Mouse (Mus musculus) cerebellum, adult 2 months (tissue): ENCODE data around the gene Cop1. TPM values are rescaled to one million over a fixed set of nuclear protein-coding genes. Genes with fewer than 3 reads are reported as not detected.
A peak's percentile ranks its signal among the peaks of the same experiment; 100 is the strongest.

Experiments used
- DNase-seq, 2 experiments: peaks; one replicate each; pipeline ENCODE4 v3.0.0; 2021
- H3K27ac ChIP-seq: fragments of 200-500 bp; 2 replicates; pipeline ENCODE4 v1.5.1; 2012; ENCODE audit warnings: low read length, control low read depth, inconsistent platforms; ENCODE audit not compliant: insufficient read depth
- H3K27me3 ChIP-seq: fragments of 200-500 bp; 2 replicates; pipeline ENCODE4 v1.6.1; 2012; ENCODE audit warnings: inconsistent platforms, mild to moderate bottlenecking, low read length, moderate library complexity; ENCODE audit not compliant: control insufficient read depth, insufficient read depth
- H3K4me1 ChIP-seq: fragments of 200-500 bp; 2 replicates; pipeline ENCODE4 v1.6.1; 2011; ENCODE audit warnings: low read length; ENCODE audit not compliant: control insufficient read depth, insufficient read depth
- H3K4me3 ChIP-seq: fragments of 200-500 bp; replicated peaks from 2 replicates; pipeline ENCODE3; 2011; ENCODE audit warnings: mild to moderate bottlenecking, low read depth, low read length, control low read depth; ENCODE audit not compliant: insufficient read depth
- CTCF ChIP-seq: fragments of 200-500 bp; IDR thresholded peaks from 2 replicates; pipeline ENCODE4 v1.5.1; 2011; ENCODE audit warnings: low read depth, mild to moderate bottlenecking, control low read depth, low read length, moderate library complexity, borderline replicate concordance; ENCODE audit not compliant: insufficient read depth
- POLR2A ChIP-seq: fragments of 200-500 bp; IDR thresholded peaks from 2 replicates; pipeline ENCODE4 v1.6.1; 2011; ENCODE audit warnings: low read length, control low read depth, borderline replicate concordance; ENCODE audit not compliant: insufficient read depth
- WGBS: fragments of 180-500 bp; shearing (Covaris S2); methylation state at CpG from one replicate; pipeline ENCODE4 v1.1.7; 2018; 5-methylcytosine and 5-hydroxymethylcytosine counted together
- polyA plus RNA-seq: library from polyadenylated mRNA; depleted of rRNA; stranded (reverse); fragments of >200 nt; gene quantifications from 2 replicates; pipeline ENCODE4 v1.2.3, GENCODE M21; 2012

Gene Cop1
- polyA plus RNA-seq, 1 experiment: 85.0 TPM

DNA sequence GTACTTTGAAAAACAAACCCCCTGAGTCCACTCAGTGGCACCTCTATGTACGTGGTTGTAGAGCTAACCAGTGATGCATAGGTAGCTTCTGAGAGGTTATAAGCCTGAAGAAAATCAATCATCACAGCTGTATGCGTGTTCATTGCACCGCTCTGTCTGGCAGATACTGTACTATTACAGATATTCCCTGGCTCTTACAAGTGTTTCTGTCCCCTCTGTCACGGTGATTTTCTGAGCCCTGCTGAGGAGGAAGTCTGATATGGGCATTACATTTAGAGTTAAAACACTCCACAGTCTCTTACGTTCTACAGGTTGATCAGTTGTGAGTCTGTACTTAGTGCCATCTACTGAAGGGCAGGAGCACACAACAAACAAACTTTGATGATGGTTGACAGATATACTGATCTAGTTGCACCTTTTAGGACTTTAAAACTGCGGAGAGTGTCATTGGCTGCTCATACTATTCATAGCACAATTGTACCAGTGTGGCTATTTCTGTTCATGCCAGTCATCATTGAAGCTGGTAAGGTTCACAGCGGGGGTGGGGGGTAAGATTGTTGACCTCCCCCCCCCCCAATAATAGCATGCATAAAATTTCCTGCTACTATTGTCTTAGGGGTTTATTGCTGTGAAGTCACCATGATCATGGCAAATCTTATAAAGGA lies 69.4 kb downstream of the Cop1 start:
- Histone ChIP-seq H3K4me3 (no peak overlapping the region), H3K27ac (no peak overlapping the region), H3K27me3 (no peaks in the 10 kb centered on the region), H3K4me1 (no peaks in the 10 kb centered on the region)
- WGBS: 93% methylated on average over 7 of the region's 7 CpGs
- TF ChIP-seq POLR2A: no peak
- no peak for TF ChIP-seq CTCF
- no peak for DNase-seq

DNA sequence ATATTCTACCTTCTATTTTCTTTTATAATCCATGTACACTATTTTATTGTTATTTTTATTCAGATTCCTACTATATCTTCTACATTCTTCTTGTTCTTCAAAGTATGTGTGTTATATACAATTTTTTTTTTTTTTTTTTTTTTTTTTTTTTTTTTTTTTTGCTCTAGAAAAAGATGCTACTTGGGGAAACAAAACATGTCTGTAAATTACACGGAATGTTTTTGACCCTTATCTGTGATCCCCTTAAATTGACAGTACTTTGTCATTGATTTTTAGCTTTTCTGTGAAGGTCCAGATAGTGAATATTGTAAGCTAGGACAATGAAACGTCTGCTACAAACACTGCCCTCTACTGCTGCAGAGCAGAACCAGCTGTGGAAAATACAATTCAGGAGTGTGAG lies 81.5 kb downstream of the Cop1 start:
- no peaks in the 10 kb centered on the region for H3K4me1 ChIP-seq
- DNase-seq: no peak
- no peak overlapping the region for H3K27ac ChIP-seq
- 73% methylated on average over 2 of the region's 2 CpGs for WGBS
- no peak overlapping the region for H3K4me3 ChIP-seq
- no peak for TF ChIP-seq CTCF
- no peak for TF ChIP-seq POLR2A
- no peaks in the 10 kb centered on the region for H3K27me3 ChIP-seq

DNA sequence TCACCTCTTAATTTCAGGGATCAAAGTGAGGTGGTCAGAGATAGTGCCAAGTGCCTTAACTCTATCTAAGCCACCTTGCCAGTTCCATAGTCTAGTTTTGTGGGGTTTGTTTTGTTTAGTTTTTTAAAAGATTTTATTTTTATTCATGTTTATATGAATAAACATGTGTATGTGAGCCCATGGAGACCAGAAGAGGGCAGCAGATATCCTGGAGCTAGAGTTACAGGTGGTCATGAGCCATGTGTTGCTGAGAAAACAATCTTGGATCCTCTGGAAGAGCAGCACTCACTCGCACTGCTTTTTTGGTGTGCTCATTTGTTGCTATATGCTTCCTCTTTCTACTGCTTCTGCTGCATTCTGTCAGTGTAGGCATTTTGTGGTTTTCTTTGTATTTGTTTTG lies 90.5 kb downstream of the Cop1 start:
- H3K4me3 ChIP-seq: no peak overlapping the region
- no peaks in the 10 kb centered on the region for H3K4me1 ChIP-seq
- no peaks in the 10 kb centered on the region for H3K27me3 ChIP-seq
- WGBS: 58% methylated on average over 1 of the region's 1 CpGs
- TF ChIP-seq POLR2A (no peak), CTCF (peak; percentile 17; the same call in 1 of the 2 replicates)
- no peak overlapping the region for H3K27ac ChIP-seq
- DNase-seq: no peak

DNA sequence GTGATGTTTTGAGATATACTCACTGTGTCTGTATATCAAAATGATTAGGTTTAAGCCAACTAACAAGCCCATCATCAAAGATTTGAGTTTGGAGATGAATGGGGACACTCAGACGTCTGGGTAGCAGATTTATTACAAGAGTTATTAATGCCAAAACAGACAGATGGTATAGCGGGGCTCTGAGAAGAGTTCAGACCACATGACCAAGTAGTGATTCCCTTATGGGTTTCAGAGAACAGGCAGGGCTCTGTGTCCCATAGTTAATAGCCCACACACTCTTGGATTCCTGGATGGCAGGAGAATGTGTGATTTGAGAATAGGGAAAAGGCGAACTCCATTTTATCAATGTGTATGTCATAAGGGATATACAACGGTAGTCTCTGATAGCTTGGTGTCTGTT lies 98.9 kb downstream of the Cop1 start:
- Histone ChIP-seq H3K27me3 (no peaks in the 10 kb centered on the region), H3K4me3 (no peak overlapping the region), H3K27ac (no peak overlapping the region), H3K4me1 (no peaks in the 10 kb centered on the region)
- TF ChIP-seq CTCF: no peak
- WGBS: 20% methylated on average over 4 of the region's 4 CpGs
- DNase-seq: peak in 1 of 2 experiments; percentile 62

DNA sequence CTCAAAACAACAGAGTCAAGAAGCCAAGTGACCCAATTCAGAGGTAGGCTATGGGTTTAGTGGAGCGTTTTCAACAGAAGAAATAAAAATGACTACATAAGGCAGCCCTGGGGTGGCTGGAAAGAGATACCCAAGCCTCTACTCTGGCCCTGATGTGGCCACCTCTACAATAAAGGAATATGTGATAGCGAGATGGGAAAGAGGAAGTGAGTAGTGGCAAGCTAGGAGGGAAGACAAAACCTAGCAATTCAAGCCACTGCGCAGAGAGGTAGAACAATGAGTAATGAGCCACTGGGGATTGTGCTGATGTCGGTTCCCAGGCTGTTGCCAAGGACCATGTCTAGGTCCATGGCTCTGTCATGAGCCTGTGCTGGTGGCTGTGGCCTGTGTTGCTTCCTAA lies 102.0 kb downstream of the Cop1 start:
- no peak overlapping the region for H3K27ac ChIP-seq
- no peak overlapping the region for H3K4me3 ChIP-seq
- TF ChIP-seq CTCF: no peak
- TF ChIP-seq POLR2A: no peak
- no peak for DNase-seq
- no peaks in the 10 kb centered on the region for H3K4me1 ChIP-seq
- H3K27me3 ChIP-seq: no peaks in the 10 kb centered on the region
- 76% methylated on average over 4 of the region's 4 CpGs for WGBS

DNA sequence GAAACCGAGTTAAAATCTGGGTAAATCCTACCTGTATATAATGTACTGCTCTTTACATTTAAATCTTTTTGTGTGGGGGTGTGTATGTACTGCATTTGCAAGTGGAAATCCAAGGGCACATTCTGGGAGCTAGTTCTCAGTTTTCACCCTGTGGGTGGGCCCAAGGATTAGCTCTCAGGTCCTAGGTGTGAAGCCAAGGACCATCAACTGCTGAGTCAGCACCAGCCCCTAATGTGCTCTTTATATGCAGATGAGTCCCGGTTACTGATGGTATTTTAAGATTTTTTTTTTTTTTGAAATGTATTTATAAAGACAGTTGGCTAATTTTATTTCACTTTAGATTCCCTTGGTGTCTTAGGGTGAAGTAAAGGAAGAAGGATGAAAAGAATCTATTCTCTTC lies 110.2 kb downstream of the Cop1 start:
- DNase-seq: no peak
- TF ChIP-seq CTCF (no peak), POLR2A (no peak)
- 71% methylated on average over 2 of the region's 2 CpGs for WGBS
- H3K4me3 ChIP-seq: no peak overlapping the region
- H3K4me1 ChIP-seq: no peaks in the 10 kb centered on the region
- no peak overlapping the region for H3K27ac ChIP-seq
- H3K27me3 ChIP-seq: no peaks in the 10 kb centered on the region

DNA sequence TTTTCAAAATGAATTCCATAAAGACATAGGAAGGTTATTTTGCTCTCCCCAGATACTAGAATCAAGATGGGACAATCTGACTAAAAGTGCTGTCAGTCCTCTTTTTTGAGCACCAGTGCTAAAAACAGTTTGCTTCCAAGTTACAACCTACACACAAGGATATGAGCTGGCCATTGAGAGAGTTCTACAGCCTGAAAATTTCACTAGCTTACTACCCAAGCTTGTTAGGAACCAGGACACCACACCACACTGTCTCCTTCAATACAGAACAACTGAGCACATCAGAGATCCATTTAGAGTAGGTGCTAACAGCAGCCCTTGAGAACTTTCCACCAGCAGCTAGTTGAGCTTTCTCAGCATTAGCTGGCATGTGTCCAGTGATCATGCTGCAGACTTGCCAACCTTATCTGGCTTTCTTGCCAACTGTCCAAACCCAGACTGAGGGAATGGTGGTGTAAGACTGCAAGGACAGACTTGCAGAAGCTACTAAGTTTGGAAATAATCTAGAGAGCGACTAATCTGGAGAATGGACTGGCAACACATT lies 123.0 kb downstream of the Cop1 start:
- Histone ChIP-seq H3K27ac (no peak overlapping the region), H3K4me1 (no peaks in the 10 kb centered on the region), H3K27me3 (no peaks in the 10 kb centered on the region), H3K4me3 (no peak overlapping the region)
- no peak for TF ChIP-seq CTCF
- no peak for TF ChIP-seq POLR2A
- 53% methylated on average over 1 of the region's 1 CpGs for WGBS
- DNase-seq: peak; percentile 47 to 61

DNA sequence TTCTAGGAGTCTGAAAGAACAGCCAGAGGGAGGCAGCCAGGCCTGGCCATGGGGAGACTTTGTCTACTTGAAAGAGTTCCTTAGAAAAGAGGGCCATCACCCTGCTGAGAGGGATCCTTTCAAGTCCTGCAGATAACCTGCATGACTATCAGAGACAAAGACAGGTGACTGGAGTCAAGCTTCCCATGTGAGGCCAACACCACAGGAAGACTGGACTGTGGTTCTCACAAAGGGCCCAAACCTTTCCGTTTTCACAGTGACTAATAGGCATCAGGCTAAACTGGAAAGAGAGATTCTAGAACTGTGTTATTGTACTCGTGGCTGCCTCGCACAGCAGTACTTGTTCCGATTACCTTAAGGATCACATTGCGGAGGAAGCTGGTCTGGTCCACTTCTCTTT lies 126.6 kb downstream of the Cop1 start:
- Histone ChIP-seq H3K4me3 (no peak overlapping the region), H3K27me3 (no peaks in the 10 kb centered on the region), H3K27ac (no peak overlapping the region), H3K4me1 (no peaks in the 10 kb centered on the region)
- 71% methylated on average over 5 of the region's 5 CpGs for WGBS
- DNase-seq: no peak
- TF ChIP-seq CTCF (no peak), POLR2A (no peak)

DNA sequence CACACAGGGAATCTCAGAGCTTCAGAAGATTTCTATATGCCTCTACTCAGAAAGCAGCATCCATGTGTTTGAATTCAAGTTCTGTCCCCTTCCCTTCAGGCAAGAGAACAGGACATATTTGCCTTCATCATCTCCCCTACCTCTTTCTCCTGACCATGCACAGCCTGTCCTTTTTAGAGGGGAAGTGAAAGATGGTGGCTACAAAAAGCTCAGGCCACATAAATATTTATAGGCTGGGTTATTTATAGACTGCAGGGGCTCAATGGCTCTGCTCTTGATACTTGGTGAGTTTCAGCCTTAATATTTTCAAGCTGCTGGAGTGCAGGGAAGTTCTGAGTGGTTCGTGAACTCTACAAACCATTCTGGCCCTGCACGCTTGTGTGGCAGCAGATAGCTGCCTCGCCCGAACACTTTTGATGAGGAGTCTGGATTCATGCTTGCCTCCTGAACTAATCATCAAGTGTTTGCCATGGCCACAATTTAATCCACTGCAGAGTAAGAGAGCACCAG lies 139.8 kb downstream of the Cop1 start:
- 95% methylated on average over 4 of the region's 4 CpGs for WGBS
- DNase-seq: no peak
- no peak for TF ChIP-seq CTCF
- TF ChIP-seq POLR2A: no peak
- Histone ChIP-seq H3K4me1 (no peaks in the 10 kb centered on the region), H3K27ac (no peak overlapping the region), H3K4me3 (no peak overlapping the region), H3K27me3 (no peaks in the 10 kb centered on the region)
